Mouse (Mus musculus): ENCODE measurements around the gene Nae1.

The Nae1 gene

GRCm38 (mm10) chr8:104529671-104530070 lies 4.8 kb downstream of the Nae1 start:
- DNase-seq (ENCODE audit: low spot score): no peak

DNA sequence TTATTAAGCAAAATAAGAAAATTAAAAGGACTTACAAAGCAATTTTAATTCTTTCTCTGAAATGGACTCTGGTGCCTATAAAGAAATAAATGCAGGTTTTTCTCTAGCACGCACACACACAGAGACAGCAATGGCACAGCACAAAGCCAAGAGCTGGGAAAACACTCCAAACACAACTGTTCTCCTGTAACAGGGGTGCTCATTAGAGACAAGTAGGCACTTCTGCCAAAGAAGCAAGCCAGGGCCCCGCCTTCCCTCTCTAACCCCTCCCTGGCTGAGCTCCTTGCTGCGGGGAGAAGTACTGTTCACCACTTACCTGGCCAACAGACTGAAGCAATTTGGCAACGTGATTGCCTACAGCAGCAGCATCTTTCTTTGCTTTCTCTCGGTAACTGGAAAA lies 16.6 kb downstream of the Nae1 start:
- peak; percentile 80 for DNase-seq (ENCODE audit: low spot score)

- no peak for DNase-seq (ENCODE audit: low spot score)
Observed at GRCm38 (mm10) chr8:104510134-104510533, 24.3 kb downstream of the Nae1 start.

DNA sequence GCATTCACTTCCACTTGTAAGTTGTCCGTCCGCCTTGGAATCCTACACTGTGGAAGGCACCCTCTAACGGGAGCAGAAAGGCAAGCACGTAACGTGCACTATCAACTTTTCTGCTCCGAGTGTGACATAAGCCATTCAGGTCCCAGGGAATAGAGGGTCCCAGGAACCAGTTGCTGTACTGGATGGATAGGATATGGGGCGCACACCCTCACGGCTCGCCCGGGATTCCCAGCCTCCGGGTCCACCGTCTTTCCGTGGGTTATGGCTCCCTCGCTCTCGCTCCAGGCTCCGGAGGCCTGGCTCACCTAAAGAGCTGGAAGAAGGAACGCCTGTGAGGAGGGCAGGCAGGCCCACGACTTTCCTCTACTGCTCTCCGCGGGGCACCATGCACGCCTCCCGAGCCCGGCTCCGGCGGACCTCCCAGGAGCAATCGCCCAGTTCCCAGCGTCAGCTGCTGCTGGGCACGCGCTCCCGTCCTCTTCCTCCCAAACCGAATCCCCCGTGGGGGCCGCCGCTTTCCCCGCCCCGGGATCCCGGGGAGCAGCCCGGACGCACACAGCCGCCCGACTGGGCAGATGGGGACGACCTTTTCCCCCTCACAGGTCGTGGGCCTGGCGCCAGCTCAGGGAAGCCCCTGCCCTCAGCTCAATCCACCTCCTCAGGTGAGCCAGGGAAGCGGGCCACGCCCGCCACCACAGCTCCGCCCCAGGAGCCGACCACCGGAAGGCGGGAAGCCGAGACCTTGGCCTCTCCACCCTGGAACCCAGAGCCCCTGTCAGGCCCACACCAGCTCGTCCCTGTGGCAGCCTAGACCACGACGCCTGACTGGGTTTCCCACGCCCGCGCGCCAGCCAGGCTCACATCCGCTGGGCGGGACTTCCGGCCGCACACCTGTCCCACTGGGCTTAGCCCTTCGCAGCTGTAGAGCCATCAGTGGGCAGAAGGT lies 25.1 kb downstream of the Nae1 start, which contains the start of gene Terb1:
Gene Terb1 (minus strand): TSS at position 850 of the 946 bp plus-strand sequence.
- peak; percentile 23 for DNase-seq (ENCODE audit: low spot score)

DNA sequence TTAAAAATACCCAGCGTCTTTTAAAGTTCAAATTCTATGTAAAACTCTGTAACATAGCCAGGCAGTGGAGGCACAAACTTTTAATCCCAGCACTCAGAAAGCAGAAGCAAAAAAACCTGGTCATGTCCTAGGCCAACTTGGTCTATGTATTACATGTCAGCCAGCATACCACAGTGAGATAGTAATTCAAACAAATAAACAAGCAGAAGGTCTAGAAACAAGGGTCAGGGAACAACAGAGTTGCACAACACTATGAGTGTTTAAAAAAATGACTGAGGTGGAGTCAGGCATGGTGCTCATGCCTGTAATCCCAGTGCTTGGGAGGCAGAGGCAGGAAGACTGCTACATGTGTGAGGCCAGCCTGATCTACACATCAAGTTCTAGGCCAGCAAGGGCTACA lies 55.3 kb downstream of the Nae1 start:
- no peak for DNase-seq (ENCODE audit: low spot score)

DNA sequence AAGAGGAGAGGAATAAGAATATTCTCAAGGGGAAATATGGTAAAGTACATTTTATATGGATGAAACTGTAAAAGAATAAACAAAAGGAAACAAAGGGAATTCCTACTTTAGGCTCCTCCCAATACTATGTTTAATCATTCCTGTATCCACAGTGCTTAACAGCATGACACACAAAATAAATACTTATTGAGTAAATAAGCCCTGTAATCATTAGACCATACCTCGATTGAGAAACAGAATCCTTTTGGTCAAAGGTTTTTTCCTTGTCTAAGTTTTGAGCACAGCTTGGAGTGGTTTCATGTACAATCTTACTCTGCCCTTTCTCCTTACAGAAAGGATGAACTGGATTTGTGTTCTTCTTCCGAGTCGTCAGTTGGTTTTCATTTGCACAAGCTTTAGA lies 62.0 kb downstream of the Nae1 start:
- no peak for DNase-seq (ENCODE audit: low spot score)

DNA sequence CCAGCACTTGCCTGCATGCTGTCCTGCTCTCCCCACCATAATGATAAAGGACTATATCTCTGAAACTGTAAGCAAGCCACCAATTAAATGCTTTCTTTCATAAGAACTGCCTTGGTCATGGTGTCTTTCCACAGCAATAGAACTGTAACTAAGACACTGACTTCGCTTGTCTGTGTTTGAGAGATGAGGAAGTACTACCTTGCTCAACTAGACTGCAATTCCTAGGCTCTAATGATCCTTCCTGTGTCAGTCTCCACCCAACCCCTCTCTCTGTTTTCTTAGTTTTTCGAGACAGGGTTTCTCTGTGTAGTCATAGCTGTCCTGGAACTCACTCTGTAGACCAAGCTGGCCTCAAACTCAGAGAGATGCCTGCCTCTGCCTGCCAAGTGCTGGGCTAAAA lies 67.0 kb downstream of the Nae1 start:
- DNase-seq (ENCODE audit: low spot score): no peak
